Mouse (Mus musculus) cerebellum, adult 8-10 months (tissue): ENCODE measurements at regions not wholly inside any gene's neighbourhood (a gene's known extent, or its start where the extent isn't known, plus 50 kb on each side); places are given as distances from the start of the nearest gene placed in this dataset.

Source experiments
- DNase-seq: peaks from one replicate; pipeline ENCODE4 v3.0.0; 2022

- no peak for DNase-seq
These were observed 572.6 kb upstream of the Robo2 start for GRCm38 (mm10) chr16:74984207-74984606.

GRCm38 (mm10) chr16:74966099-74966498, 554.5 kb upstream of the Robo2 start:
- DNase-seq = no peak

GRCm38 (mm10) chr16:74929739-74930138, 518.1 kb upstream of the Robo2 start:
- no peak for DNase-seq

DNA sequence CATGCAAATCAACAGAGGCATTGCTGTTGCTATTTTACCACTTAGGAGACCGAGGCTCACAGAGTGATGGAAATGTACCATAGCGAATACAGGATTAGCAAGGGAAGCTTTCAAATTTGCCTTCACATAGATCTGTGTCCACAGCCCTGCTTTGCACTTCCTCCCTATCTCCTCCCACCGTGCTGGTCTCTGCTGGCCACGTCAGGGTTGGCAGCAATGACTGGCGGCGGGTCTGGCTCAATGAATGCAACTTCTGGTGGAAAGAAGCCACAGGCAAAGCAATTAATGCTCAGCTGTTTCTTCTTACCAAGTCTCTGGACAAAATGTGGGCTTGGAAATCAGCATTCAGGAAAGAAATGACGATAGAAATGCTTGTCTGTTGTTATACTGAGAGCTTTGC, 489.2 kb upstream of the Robo2 start:
- peak; percentile 2 for DNase-seq

DNA sequence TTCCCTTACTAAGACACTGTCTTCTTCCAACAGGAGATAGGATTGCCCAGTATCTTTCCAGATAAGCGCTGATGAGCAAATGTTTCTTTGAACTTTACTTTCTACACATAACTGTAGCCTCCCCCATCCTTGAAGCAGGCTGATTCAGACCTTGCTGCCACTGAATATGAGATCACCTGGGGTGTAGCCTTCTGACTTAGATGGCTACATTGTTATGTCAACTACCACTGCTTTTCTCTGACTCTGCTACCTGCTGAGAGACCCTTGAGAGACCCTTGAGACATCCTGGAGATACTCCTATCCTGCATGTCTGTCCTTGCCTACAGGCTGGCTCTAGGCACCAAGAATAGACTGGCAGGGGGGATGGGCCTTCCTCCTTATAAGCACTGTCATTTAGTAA, 476.1 kb upstream of the Robo2 start:
- DNase-seq = no peak

GRCm38 (mm10) chr16:74878603-74879002, 467.0 kb upstream of the Robo2 start:
- DNase-seq = no peak

GRCm38 (mm10) chr16:74873756-74874155, 462.1 kb upstream of the Robo2 start:
- DNase-seq = no peak

GRCm38 (mm10) chr16:74857752-74858151, 446.1 kb upstream of the Robo2 start:
- DNase-seq = no peak

GRCm38 (mm10) chr16:74840006-74840405, 428.4 kb upstream of the Robo2 start:
- DNase-seq = no peak

DNA sequence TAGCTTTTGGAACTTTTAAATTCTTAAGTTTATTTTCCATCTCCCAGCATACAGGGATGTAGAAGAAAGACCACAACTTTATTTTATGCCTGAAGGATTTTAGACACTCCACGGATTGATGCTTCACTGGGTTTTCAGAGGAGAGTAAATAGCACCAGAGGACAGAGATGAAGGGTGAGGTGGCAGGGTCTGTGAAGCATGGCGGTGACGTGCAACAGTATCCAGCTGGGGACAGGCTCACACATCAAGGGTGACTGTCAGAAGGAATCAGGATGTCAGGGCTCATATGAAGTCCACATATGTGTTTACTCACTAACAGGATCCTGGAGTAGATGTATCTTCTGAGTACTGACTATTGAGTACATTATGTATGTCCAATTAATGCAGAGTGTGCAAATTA, 402.8 kb upstream of the Robo2 start:
- no peak for DNase-seq

GRCm38 (mm10) chr16:74809154-74809825, 397.7 kb upstream of the Robo2 start:
- no peak for DNase-seq

DNA sequence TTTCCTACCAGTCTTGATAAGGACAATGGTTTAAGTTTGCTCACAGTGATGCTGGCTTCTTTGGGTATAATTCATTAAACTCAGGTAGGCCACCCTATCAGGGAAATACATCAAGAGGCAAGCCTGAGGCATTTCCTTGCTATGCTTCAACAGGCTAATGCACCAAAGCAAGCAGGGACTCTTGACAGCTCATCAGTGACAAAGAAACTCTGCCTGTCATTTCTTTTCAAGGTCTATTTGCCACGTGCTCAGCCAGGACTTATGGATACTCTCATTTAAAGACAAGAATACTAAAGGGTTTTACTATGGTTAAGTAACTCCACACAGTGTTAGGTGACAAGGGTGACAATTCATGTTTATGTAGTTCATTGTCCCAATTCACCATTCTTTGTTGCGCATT, 395.1 kb upstream of the Robo2 start:
- DNase-seq = no peak

DNA sequence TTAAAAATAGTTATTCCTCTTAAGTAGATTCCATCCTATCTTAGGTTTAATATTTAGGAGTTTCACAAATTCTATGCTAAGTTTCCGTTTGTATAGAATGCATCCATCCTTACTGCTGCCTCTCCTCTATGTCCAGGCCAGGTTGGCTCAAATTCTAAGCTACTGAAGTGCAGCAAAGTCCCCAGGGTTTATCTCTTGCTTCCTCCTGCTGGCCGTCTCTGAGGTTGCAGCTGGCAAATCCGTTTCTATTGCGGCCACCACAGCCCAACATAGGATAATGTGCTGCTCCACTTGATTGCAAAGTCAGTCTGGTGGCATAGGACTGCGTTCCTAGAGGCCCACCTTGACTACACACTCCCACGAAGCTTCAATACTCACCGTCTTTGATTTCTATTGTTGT, 389.7 kb upstream of the Robo2 start:
- DNase-seq = no peak

DNA sequence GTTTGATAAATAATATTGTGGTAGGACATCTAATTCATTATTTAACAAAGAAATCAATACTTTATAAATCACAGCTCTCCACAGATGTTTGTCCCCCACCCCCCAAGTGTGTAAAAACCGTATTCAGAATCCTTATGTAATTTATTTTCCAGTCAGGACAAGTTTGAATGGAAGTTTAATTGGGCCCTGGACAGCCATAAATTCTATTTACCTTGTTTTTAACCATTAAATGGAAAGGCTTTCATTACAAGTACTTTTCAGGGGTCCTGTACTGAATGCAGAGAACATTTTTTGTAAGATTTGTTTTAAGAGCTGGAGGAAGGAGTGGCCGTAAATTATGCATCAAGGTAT, 384.7 kb upstream of the Robo2 start:
- no peak for DNase-seq

DNA sequence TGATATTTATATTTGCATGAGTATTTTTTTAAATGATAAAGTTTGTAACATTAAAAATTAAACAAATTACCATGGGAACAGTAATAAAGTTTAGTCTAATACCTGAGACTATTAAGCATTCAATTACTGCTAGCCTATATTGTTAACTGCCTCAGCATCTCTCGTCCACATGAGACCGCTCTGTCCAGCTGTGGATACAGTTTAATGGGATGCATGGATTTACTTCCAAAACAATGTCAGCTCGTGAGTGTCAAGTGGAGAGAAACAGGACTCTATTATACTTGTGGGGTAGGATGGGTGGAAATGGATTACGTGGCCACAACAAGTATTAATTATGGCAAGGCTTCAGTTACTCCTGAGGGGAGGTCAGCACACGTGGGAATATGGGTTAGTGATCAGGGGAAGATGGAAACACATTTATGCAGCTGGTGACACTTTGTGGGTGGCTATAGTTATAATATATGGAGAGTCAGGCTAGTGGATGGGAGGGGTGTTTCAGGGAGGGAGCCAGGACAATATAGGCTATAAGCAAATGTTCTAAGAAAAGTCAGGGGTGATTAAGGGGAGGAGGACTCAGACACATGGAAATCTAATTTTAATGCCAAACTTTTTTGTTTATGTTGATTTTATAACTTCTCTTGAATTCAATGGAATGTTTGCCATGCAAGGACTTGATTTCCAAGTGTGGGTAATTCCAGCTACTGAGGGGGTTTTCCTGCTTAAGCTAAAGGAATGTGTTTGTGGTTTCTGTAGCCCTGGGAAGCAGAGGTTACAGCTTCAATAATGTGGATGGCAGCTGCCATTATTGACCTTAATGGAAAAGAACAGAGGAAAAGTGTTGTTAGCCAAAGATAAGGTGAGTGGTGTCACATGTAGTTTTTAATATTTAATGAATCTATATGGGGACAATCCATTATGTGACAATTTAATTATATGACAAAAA, 384.0 kb upstream of the Robo2 start:
- DNase-seq = no peak

- no peak for DNase-seq
These were observed 373.9 kb upstream of the Robo2 start for GRCm38 (mm10) chr16:74785365-74786119.

DNA sequence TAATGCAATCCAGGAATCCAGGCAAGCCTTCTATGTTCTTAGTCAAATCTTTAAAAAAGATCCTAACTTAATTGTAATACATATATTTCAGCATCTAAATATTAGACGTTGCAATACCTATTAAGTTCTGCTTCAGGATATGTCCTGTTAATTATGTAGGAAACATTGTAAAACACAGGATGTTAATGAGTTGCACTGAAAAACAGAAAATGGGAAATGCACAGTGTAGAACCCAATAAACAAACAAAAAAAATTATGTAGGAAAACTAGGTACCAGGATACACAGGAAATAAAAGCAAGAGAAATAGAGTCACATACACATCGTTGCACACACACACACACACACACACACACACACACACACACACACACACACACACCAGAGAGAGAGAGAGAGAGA, 368.8 kb upstream of the Robo2 start:
- no peak for DNase-seq

DNA sequence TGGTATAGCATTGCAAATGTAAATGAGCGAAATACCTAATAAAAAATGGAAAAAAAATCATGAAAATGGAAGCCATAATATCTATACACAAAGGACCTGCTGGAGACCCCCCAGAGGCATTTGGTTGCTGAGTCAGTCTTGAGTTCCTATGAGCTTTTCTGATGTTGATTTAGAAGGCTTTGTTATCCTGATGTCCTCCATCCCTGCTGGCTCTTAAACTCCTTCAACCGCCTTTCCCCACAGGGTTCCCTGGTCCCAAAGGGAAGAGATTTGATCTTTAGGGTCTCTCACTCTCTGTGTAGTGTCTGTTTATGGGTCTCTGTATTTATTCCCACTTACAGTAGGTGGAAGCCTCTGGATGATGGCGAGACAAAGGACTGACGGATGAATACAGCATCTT, 356.6 kb upstream of the Robo2 start:
- no peak for DNase-seq

DNA sequence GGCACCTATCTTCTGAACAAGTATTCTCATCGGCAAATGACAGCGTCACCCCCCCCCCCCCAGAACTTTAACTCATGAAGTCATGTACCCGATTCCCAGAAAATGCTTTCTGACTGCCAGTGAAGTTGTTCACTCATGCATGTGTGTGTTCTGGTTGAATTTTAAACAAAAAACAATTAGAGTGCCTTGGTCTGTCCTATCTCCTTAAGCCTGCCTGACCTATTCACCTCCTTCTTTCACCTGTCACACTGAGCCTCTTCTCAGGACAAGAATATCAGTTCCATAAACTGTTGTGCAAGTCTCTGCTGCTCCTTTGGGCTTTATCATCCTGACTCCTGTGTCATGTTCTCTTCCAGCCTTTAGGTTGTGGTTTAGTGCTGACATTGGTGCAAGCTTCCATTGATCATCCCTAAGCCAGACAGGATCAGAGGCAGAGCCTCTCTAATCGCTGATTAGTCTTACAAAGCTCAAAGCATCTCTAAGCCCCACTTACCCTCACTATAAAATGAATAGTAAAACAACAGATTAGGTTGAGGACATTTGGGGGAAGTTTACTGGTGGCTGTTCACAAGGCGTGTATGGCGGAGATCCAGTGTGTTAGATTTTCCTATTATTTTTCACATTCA, 345.2 kb upstream of the Robo2 start:
- DNase-seq = no peak

GRCm38 (mm10) chr16:74750900-74751299, 339.3 kb upstream of the Robo2 start:
- no peak for DNase-seq

DNA sequence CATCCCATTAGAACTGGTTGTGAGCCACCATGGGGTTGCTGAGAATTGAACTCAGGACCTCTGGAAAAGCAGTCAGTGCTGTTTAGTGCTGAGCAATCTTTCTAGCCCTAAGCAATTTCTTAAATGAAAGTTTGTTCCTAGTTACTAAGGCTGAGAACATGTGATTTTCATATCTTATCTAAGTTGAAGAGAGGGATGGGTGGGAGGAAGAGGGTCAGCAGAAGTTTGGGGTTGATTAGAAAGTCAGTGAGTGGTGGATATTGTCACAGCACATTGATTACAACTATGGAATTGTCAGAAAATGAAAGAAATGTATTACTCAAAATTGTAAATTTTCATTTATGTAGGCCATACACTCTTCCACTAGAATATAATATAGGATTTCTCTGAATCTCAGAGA, 337.4 kb upstream of the Robo2 start:
- no peak for DNase-seq

GRCm38 (mm10) chr16:74743512-74743911, 331.9 kb upstream of the Robo2 start:
- no peak for DNase-seq
